Mouse (Mus musculus) left cerebral cortex, postnatal 14 days (tissue): ENCODE measurements around the gene Mgl2. TPM values are rescaled to one million over a fixed set of nuclear protein-coding genes. Genes with fewer than 3 reads are reported as not detected.
A peak's percentile ranks its signal among the peaks of the same experiment; 100 is the strongest.
"Not testable (repeated sequence)": the region's sequence is repeated elsewhere in the genome, so short reads cannot be mapped to it uniquely, and the experiment has no call there.

Experiments used
- DNase-seq, 2 experiments: peaks; one replicate each; pipeline ENCODE4 v3.0.0; 2021 to 2022; ENCODE audit warnings: low spot score in 2 of 2, mixed read lengths in 1 of 2
- intact Hi-C: fragments of 180-260 bp; cut with DNase I; formaldehyde crosslinking; loops from one replicate; pipeline ENCODE4 v1.15.1; 2025
- long read RNA-seq, 2 experiments: library from polyadenylated mRNA; stranded (forward); transcript quantifications; one replicate each; pipeline ENCODE4 v2.0.0; 2021
- total RNA-seq, 2 experiments: library from RNA; stranded (reverse); gene quantifications; 2 replicates each; pipeline ENCODE4 v1.2.3; 2021

Mgl2 gene
- under 1 TPM; 0.51 to 0.61 TPM for total RNA-seq
- long read RNA-seq, experiment 1 = 0 reads
- long read RNA-seq, experiment 2 = 0 reads

DNA sequence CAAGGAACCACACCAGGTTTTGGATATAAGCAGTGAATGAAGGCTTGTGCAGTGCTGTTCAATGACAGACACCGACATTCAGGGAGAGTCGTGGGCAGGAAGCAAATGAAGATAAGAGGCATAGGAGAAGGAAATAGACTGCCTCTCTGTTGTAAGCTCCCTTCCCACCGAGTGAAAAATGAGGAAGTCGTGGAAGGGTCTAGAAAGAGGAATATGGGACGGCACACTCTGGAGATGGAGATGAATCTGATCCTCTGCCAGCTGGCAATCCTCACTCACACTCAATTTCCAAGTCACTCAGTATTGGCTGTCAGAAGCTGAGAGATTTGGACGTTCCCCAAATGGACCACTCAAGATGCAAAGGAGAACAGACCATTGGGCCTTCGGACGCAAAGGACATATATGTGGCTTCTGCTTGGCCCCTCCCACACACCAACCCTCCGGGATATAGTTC, at the start of gene Mgl2:
Mgl2 (plus strand) TSS at position 404 of the 454 bp plus-strand sequence.
- intact Hi-C loops = no loop called here
- no peak for DNase-seq

DNA sequence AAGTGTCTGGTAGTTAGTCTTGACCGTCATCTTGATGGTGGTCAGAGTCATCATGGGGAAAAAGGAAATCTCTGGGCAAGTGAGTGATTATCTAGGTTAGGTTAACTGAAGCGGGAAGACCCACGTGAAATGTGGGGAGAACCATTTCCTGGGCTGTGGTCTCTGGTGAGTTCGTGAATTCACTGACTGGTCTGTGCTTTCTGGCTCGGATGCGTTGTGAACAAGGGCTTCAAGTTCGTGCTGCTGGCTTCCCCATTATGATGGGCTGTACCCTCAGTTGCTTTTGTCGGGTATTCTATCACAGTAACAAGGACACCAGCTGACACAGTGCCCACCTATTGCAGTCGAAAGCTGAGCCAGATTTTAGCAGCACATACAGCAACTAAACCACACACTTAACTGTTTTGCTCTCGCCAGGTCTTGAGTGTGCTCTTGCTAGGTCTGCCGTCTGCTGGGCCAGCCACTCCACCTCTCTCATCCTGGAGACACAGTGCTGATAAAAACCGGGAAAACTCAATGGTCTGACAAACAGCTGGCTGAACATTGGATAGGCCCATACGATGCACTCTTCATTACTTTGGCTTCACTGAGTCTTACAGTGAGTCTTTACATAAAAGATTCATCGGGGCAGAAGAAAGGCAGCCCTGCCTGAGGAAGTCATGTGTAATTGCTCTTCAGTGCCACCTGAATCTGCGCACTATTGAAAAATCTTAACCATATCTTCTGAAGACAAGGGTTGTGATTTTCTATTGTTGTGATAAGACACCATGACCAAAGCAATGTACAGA, 49.1 kb upstream of the Mgl2 start:
- intact Hi-C loops = no loop called here
- no peak for DNase-seq

DNA sequence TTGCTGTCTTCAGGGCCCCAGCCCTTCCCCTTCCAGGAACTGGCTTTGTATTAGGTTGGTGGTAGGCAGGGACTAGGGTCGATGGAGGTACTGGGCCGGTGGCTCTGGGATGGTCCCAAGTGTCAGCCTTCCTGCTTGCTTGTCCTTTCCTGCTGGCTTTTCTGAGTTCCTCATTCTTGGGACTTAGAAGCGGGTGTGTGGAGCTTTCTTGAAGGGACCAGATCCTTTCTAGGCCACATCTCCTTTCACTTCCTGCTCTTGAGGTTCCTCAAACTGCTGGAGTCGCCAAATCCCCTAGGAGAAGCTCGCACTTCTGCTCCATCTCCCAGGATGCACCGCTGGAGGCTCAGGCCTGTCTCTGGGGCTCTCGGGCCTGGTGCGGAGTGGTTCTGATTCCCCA, 45.6 kb upstream of the Mgl2 start:
- intact Hi-C loops = no loop called here
- DNase-seq = no peak

DNA sequence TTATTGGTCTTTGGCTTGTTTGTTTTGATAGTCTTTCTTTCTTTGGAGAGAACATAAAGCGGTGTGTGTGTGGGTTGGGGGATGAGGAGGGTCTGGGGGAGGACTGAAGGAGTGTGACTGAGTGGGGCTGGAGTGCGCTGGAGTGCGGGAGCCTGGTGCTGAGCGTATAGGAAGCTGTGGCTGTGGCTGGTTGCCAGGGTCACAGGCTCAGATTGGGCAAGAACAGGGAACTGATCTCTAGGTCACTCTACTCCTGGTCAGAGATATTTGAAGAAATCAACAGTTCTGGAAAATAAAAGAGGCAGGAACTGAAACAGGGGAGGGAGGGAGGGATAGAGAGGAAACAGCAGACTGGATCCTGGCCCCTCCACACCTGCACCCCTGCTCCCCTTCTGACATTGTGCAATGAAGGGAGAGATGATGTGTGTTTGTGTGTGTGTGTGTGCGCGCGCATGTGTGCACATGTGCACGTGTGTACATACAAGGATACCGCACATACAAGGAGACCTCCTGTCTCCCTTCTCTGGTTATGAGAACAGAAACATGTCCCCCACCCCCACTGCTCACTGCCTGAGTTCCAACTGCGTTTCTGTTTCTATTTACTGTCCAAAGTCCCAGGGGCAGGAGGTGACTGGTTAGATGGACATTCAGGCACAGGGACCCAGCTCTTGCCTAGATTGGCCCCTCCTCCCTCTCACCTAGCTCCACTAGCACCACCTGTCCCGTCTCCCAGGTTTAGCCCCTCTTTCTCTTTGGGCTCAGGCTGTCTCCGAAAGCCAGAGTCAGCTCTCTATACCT, 37.9 kb upstream of the Mgl2 start, which contains the start of gene Asgr2:
Asgr2 (plus strand) TSS at position 659 of the 798 bp plus-strand sequence.
- peak in 1 of 2 experiments; percentile 31 for DNase-seq
- intact Hi-C loops = no loop called here

DNA sequence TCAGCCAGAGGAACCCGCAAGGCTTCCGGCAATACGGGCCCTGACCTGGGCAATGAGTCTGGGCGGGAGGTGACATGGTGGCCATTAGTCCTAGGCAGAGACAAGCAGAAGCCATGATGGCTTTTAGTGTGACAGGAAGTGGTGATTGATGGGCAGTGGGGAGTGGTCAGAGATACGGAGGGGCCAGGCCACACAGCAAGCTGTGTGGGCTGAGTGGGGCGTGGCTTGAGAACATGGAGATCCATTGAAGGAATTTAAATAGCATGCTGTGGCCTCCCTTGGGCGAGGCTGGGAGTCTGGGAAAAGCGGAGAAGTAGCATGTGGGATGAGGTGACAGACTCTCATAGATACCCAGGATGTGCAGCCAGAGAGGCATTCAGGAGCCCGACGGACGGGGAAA, 32.7 kb upstream of the Mgl2 start:
- no peak for DNase-seq

DNA sequence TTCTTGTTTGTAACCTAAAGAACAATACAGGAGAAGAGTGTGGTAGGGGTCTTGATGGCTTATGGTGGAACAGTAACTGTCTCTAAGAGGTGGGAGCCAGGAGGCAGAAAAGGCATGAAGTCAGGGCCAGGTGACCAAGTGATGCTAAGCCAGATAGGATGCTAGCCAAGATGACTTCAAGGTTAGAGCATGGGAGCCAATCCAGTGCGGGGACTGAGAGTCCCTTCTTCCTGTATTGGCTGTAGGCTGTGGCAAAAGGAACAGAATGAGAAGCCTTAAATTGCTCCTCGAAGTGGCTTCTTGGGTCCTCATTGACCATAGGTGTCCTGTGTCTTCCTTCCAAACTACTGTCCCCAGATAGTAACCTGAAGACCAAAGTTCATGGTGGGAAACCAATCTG, 31.0 kb upstream of the Mgl2 start:
- intact Hi-C loops = loop anchor here (5.0 kb wide), 1 partner anchor 38 kb away; no protein-coding TSS in a partner anchor

More for the DNA sequence above, 32.7 kb upstream of the Mgl2 start:
- intact Hi-C loops = loop anchor here (5.0 kb wide), 1 partner anchor 40 kb away; no protein-coding TSS in a partner anchor

DNA sequence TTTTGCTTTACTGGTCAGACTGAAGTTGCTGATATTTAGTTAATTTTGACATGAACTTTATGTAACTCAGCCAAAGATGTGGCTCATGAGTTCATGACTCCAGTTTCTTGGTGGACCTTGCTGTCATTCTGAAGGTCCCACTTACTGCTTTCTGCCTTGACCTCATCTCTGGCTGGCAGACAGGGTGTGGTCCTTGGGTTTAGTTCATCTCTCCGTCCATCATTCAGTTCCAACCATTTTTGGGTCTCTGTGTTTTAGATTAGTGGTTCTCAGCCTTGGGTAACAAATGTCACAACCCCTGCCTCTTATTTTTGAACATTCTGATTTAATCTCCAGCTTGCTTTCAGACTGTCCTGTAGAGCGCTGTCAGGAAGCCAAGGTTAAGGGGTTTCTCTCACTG, 30.3 kb upstream of the Mgl2 start:
- intact Hi-C loops = loop anchor here (5.0 kb wide), 1 partner anchor 37 kb away; no protein-coding TSS in a partner anchor
- no peak for DNase-seq

More for the DNA sequence above, 31.0 kb upstream of the Mgl2 start:
- DNase-seq = no peak

DNA sequence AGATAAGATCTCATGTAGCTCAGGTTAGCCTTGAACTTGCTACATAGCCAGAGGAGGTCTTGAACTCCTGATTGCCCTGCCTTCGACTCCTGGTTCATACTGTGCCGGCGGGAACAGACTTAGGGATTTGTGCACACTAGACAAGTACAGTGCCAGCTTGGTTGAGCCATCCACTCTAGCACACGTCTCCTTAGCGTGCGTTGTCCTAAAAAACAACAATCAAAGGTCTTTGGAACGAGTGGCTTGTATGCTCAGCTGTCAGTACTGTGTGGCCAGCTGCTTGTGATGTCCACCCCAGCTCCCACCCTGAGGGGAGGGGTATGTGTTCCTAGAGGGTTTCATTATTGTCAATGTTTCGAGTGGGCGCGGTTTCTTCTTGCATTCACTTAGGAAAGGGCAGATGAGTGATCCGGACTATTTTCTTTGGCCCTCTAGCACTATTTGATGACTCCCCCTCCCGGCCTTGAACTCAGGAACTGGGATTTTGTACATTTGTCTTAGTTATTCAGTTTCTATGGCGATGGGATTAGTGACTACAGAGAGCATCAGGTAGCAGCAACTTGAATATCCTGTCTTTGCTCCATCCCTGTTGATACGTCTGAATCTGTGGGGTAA, 26.3 kb upstream of the Mgl2 start:
- intact Hi-C loops = no loop called here
- DNase-seq = no peak

DNA sequence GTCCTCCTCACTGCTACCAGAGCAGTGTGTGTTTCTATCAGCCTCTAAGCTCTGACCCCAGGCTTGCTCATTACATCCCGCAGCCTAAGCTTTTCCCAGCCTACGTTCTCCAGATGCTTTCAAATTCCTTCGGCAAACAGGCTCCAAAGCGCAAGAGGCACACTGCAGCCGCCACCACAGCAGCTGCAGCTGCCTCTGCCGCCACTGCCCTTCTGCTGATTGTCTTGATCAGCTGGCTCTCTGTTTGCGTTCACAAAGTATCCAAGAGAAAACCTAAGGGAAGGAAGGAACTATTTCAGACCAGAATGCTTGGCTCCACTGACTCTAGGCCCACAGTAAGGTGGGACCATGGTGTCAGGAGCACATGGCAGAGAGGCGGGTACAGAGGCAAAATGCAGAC, 23.0 kb upstream of the Mgl2 start:
- DNase-seq = no peak
- intact Hi-C loops = no loop called here

DNA sequence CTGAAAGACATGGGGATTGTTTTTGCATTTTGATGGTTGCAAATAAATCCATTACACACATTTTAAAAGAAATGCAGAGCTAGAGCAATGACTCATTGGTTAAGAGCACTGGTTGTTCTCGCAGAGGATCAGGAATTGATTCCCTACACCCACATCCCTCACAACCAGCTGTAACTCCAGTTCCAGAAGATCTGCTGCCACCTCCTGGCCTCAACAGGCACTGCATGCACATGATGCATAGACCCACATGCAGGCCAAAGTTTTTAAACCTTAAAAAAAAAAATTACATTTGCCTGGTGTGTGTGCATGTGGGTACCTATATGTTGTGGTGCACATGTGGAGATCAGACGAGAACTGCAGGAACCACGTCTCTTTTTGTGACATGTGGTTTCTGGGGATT, 20.0 kb upstream of the Mgl2 start:
- intact Hi-C loops = loop anchor here (5.0 kb wide), 1 partner anchor 43 kb away; no protein-coding TSS in a partner anchor
- DNase-seq = peak; percentile 16 to 17

DNA sequence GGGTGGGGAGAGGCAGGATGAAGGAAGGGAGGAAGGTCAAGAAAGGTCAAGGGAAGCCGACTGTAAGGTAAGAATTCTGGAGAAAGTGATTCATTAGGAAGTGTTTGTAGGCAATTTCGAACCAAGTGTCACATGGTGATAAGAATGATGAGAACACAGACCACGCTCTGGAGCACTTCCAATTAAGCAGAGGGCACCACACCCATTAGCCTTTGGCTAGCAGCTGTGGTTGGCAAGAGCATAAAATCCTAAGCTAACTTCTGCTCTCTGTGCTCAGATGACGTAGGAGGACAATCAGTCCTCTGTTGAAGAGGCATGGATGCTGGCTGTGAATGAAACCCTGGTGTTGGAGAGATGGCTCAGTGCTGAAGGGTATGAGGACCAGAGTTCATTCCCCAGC, 15.6 kb upstream of the Mgl2 start:
- DNase-seq = no peak
- intact Hi-C loops = loop anchor here (5.0 kb wide), 1 partner anchor 47 kb away; no protein-coding TSS in a partner anchor

DNA sequence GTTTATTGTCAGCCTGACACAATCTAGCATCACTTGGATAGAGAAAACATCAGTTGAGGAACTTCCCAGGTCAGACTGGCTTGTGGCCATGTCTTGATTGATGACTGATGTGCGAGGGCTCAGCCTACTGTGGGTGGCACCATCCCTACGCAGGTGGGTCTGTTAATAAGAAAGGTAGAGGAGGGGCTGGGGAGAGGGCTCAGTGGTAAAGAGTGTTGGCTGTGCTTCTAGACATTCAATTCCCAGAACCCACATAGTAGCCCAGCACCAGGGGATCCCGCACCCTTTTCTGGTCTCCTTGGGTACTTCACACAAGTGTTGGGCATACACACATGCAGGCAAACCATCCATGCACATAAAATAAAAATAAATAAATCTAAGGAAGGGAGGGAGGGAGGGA, 14.2 kb upstream of the Mgl2 start:
- intact Hi-C loops = no loop called here
- DNase-seq = no peak

DNA sequence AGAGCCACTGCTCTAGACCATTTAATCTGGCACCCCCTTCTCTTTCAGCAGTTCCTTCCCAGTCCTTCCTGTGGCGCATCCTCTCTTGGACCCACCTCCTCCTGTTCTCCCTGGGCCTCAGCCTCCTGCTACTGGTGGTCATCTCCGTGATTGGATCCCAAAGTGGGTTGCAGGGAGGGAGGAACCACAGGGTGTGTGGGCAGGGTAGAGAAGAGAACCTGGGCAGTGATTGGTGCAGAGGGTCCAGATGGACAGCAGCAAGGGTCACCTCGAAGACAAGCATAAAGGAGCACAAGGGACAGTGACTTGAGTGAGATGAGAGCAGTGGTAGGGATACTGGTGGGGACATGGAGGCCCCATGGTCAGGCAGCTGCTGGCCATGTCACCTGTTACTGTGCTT, 4.9 kb downstream of the Mgl2 start:
- not testable (repeated sequence) for DNase-seq
- intact Hi-C loops = loop anchor here (5.0 kb wide), 1 partner anchor 38 kb away; no protein-coding TSS in a partner anchor

DNA sequence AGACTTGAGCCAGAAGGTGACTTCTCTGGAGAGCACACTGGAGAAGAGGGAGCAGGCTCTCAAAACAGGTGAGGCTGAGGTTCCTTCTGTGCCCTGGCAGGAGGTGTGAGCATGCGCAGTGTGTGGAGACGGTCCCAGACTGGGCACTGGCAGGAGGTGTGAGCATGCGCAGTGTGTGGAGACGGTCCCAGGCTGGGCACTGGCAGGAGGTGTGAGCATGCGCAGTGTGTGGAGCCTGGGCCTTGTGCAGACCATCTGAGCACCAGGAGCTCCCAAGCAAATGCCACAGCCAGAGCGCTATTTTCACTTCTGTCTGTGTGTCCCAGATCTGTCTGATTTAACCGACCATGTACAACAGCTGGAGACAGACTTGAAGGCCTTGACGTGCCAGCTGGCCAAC, 5.8 kb downstream of the Mgl2 start:
- not testable (repeated sequence) for DNase-seq
- intact Hi-C loops = loop anchor here (5.0 kb wide), 1 partner anchor 39 kb away; no protein-coding TSS in a partner anchor

DNA sequence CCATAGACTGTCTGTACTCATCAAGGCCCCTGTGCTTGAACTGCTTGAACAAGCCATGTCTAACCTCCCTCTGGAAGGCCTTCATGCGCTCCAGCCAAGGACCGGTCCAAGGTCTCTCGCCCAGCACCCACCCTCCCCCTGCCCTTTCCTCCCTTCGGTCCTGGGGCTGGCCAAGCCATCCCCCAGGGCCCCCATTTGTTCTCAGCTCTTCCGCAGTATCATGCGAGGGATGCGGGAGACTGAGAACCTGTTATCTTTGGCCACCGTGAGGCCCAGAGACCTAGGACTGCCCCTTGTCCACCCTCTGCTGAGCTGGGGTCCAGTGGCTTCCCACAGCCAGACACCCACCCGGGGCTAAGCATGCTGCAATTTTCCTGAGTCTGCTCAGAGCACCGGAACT, 9.0 kb downstream of the Mgl2 start:
- no peak for DNase-seq
- intact Hi-C loops = loop anchor here (5.0 kb wide), 1 partner anchor 42 kb away; no protein-coding TSS in a partner anchor

DNA sequence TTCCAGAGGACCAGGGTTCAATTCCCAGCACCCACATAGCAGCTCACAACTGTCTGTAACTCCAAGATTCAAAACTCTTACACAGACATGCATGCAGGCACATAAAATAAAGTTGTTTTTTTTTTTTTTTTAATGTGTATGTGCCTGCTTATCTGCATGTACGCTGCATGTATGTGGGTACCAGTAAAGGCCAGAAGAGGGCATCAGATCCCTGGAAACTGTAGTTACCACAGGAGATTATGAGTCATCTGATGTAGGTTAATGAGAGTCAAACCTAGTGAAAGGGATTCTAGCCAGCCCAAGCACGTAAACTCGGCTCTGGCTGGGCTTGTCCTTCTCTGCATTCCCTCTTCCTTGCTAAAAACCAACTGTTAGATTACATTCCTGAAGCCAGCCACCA, 20.9 kb downstream of the Mgl2 start:
- intact Hi-C loops = no loop called here

DNA sequence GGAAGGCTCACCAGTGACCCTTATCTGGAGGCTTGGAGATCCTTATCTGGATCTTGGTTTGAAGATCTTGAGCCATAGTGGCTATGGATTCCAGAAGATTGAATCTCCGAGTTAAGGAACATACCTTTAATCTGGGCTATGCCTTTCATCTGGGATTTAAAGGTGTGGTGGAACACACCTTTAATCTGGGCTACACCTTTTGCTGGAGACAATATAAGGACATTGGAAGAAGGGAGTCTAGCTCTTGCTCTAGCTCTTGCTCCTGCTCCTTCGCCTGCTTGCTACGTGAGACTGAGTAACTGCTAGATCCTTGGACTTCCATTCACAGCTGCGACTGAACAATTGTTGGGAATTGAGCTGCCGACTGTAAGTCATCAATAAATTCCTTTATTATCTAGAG, 25.8 kb downstream of the Mgl2 start, which contains the start of gene Clec10a:
Clec10a (plus strand) TSS at position 301 of the 400 bp plus-strand sequence.
- intact Hi-C loops, DNase-seq: not testable (repeated sequence)

More for the DNA sequence above, 20.9 kb downstream of the Mgl2 start:
- DNase-seq = peak in 1 of 2 experiments; percentile 14

DNA sequence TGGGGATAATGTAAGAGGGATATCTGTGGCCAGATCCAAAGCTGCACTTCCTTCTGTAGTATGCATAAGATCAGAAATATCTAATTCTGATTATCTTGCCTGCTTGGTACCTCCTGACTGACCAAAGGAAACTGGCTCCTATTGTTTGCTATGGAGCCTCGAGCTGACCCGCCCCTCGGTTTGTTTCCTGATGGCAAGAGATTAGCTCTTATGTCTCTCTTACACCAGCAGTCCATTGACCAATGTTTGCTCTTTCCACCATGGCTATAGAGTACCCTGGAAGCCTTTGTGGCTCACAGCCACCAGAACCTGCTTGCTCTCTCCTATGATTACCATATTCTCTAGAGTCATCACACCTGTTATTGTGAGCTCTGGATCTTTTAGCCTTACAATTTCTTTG, 32.2 kb downstream of the Mgl2 start:
- intact Hi-C loops = no loop called here
- DNase-seq = no peak
